11 mouse cellular contexts compared by ENCODE assay signal in genomic region chr7:112407597-112407996, GRCm38 (mm10). TPM values are rescaled to one million over a fixed set of nuclear protein-coding genes. Genes with fewer than 3 reads are reported as not detected.
DNase-seq lines count a peak whose midpoint lies in the region; ATAC-seq and TF ChIP-seq lines count a peak whose summit lies in the region.
"Had no signal": no experiment of that assay in that cellular context is flagged by ENCODE, and none has a peak within 500 bp of the region (broad histone marks: within the 10 kb centered on the region; RNA-seq: fewer than 3 reads in every experiment).

No protein-coding gene starts in this region.

- no peaks in the 10 kb centered on the region for H3K27me3 ChIP-seq in hindbrain, postnatal 0 days (ENCODE audit: insufficient read depth, low read length)
- H3K27me3 ChIP-seq in hindbrain, embryonic 11.5 days (ENCODE audit: control insufficient read depth, insufficient read depth, low read length) = no peaks in the 10 kb centered on the region
- H3K27me3 ChIP-seq in heart, embryonic 15.5 days = no peaks in the 10 kb centered on the region
- H3K27me3 ChIP-seq in intestine, postnatal 0 days (replicated peaks; ENCODE audit: control insufficient read depth, insufficient read depth, low read length) = no peaks in the 10 kb centered on the region
- H3K27me3 ChIP-seq in liver, embryonic 11.5 days (replicated peaks; ENCODE audit: control insufficient read depth, insufficient read depth, low read length) = no peaks in the 10 kb centered on the region

- no peak overlapping the region for H3K4me3 ChIP-seq in hindbrain, postnatal 0 days (ENCODE audit: low read length)
- no peak overlapping the region for H3K4me3 ChIP-seq in hindbrain, embryonic 11.5 days (ENCODE audit: low read depth, low read length)
- H3K4me3 ChIP-seq in heart, embryonic 15.5 days = no peak overlapping the region
- no peak overlapping the region for H3K4me3 ChIP-seq in intestine, postnatal 0 days (ENCODE audit: low read depth, low read length)
- no peak overlapping the region for H3K4me3 ChIP-seq in liver, embryonic 11.5 days (ENCODE audit: low read depth, low read length)
- H3K4me3 ChIP-seq: myocyte had no signal

- TF ChIP-seq CTCF in hindbrain, postnatal 0 days (IDR thresholded peaks at IDR 0.05; ENCODE audit: low read depth) = no peak
- TF ChIP-seq CTCF in intestine, postnatal 0 days (IDR thresholded peaks at IDR 0.05; ENCODE audit: low read depth) = no peak

- ATAC-seq in hindbrain, postnatal 0 days = no peak
- ATAC-seq in hindbrain, embryonic 11.5 days (ENCODE audit: low FRiP score) = no peak
- peak; percentile 71; the same call in 1 of the 2 replicates for ATAC-seq in heart, embryonic 15.5 days (replicated peaks; ENCODE audit: insufficient number of reproducible peaks, insufficient read depth, low FRiP score, low read depth)
- ATAC-seq in intestine, postnatal 0 days = no peak
- no peak for ATAC-seq in liver, embryonic 11.5 days (replicated peaks; ENCODE audit: low FRiP score)
- no peak for ATAC-seq in erythroblast, adult 5-6 weeks (replicated peaks; ENCODE audit: low FRiP score, poor library complexity, severe bottlenecking)
- ATAC-seq: liver, postnatal 0 days had no signal

- H3K27ac ChIP-seq in hindbrain, postnatal 0 days = no peak overlapping the region
- no peak overlapping the region for H3K27ac ChIP-seq in hindbrain, embryonic 11.5 days (ENCODE audit: low read depth, low read length)
- H3K27ac ChIP-seq in heart, embryonic 15.5 days = peak overlapping the region; percentile 83
- H3K27ac ChIP-seq in intestine, postnatal 0 days (ENCODE audit: low read depth, low read length) = no peak overlapping the region
- H3K27ac ChIP-seq in liver, embryonic 11.5 days (ENCODE audit: low read depth, low read length) = no peak overlapping the region
- H3K27ac ChIP-seq: kidney, postnatal 0 days had no signal

- no peaks in the 10 kb centered on the region for H3K9me3 ChIP-seq in hindbrain, postnatal 0 days (ENCODE audit: low read length)
- no peaks in the 10 kb centered on the region for H3K9me3 ChIP-seq in hindbrain, embryonic 11.5 days (ENCODE audit: control insufficient read depth, low read length)
- H3K9me3 ChIP-seq in heart, embryonic 15.5 days (replicated peaks) = no peaks in the 10 kb centered on the region
- no peaks in the 10 kb centered on the region for H3K9me3 ChIP-seq in intestine, postnatal 0 days (ENCODE audit: control insufficient read depth)
- no peaks in the 10 kb centered on the region for H3K9me3 ChIP-seq in liver, embryonic 11.5 days (ENCODE audit: control insufficient read depth, low read length)

- no peaks in the 10 kb centered on the region for H3K36me3 ChIP-seq in hindbrain, postnatal 0 days (ENCODE audit: insufficient read depth, low read length)
- H3K36me3 ChIP-seq in hindbrain, embryonic 11.5 days (ENCODE audit: control insufficient read depth, insufficient read depth, low read length) = no peaks in the 10 kb centered on the region
- H3K36me3 ChIP-seq in heart, embryonic 15.5 days = no peaks in the 10 kb centered on the region
- no peaks in the 10 kb centered on the region for H3K36me3 ChIP-seq in intestine, postnatal 0 days (ENCODE audit: control insufficient read depth, insufficient read depth)
- no peaks in the 10 kb centered on the region for H3K36me3 ChIP-seq in liver, embryonic 11.5 days (ENCODE audit: control insufficient read depth, insufficient read depth, low read length)

- peak; percentile 46 for DNase-seq in hindbrain, postnatal 0 days (ENCODE audit: low spot score)
- DNase-seq in hindbrain, embryonic 11.5 days (ENCODE audit: low spot score) = no peak
- DNase-seq in MN1 (ENCODE audit: low spot score) = peak; percentile 49
- peak; percentile 82 for DNase-seq in adrenal gland, adult 8-10 months
- DNase-seq in liver, embryonic 11.5 days (ENCODE audit: low spot score) = no peak
- DNase-seq: liver, postnatal 0 days had no signal

- WGBS in hindbrain, postnatal 0 days = 26% methylated on average over 7 of the region's 7 CpGs
- WGBS in hindbrain, embryonic 11.5 days = 84% methylated on average over 7 of the region's 7 CpGs
- 35% methylated on average over 7 of the region's 7 CpGs for WGBS in heart, embryonic 15.5 days
- 72% methylated on average over 7 of the region's 7 CpGs for WGBS in intestine, postnatal 0 days
- WGBS in liver, embryonic 11.5 days = 74% methylated on average over 7 of the region's 7 CpGs

- no peak overlapping the region for H3K4me2 ChIP-seq in hindbrain, postnatal 0 days (ENCODE audit: low read depth, low read length)
- H3K4me2 ChIP-seq in hindbrain, embryonic 11.5 days (replicated peaks; ENCODE audit: low read depth, low read length) = no peak overlapping the region
- peak overlapping the region; percentile 24; the same call in 1 of the 2 replicates for H3K4me2 ChIP-seq in heart, embryonic 15.5 days
- H3K4me2 ChIP-seq in intestine, postnatal 0 days (replicated peaks; ENCODE audit: low read depth) = no peak overlapping the region
- no peak overlapping the region for H3K4me2 ChIP-seq in liver, embryonic 11.5 days

- H3K4me1 ChIP-seq in hindbrain, postnatal 0 days (ENCODE audit: insufficient read depth, low read length) = peaks cover 10% of the 10 kb centered on the region; the same call in 1 of the 2 replicates
- H3K4me1 ChIP-seq in hindbrain, embryonic 11.5 days (replicated peaks; ENCODE audit: control insufficient read depth, insufficient read depth, low read length) = no peaks in the 10 kb centered on the region
- H3K4me1 ChIP-seq in heart, embryonic 15.5 days (replicated peaks) = peaks cover 19% of the 10 kb centered on the region
- no peaks in the 10 kb centered on the region for H3K4me1 ChIP-seq in intestine, postnatal 0 days (replicated peaks; ENCODE audit: control insufficient read depth, insufficient read depth, low read length)
- no peaks in the 10 kb centered on the region for H3K4me1 ChIP-seq in liver, embryonic 11.5 days (replicated peaks; ENCODE audit: control insufficient read depth, insufficient read depth, low read length)

- no peak overlapping the region for H3K9ac ChIP-seq in hindbrain, postnatal 0 days (replicated peaks; ENCODE audit: low read length)
- no peak overlapping the region for H3K9ac ChIP-seq in hindbrain, embryonic 11.5 days (ENCODE audit: low read depth, low read length)
- no peak overlapping the region for H3K9ac ChIP-seq in heart, embryonic 15.5 days
- no peak overlapping the region for H3K9ac ChIP-seq in intestine, postnatal 0 days (ENCODE audit: low read depth, low read length)
- H3K9ac ChIP-seq in liver, embryonic 11.5 days (ENCODE audit: low read depth, low read length) = no peak overlapping the region
- H3K9ac ChIP-seq: liver, postnatal 0 days had no signal

RNA-seq across cellular contexts. Expression of gene Parva, which starts 19.7 kb away (rescaled TPM):
- total RNA-seq in hindbrain, postnatal 0 days (2014; rRNA removed) = 34.0 and 35.9 TPM in 2 replicates
- 26.3 and 28.8 TPM in 2 replicates for polyA plus RNA-seq in hindbrain, postnatal 0 days (2015; fragmentation: Nextera tagmentation; extraction: Ambion mirVana)
- 47.2 TPM in 2 replicates for polyA plus RNA-seq in hindbrain, embryonic 11.5 days (2014; fragmentation: Nextera tagmentation; extraction: Ambion mirVana)
- total RNA-seq in adrenal gland, adult 8-10 months (2022) = 100 to 1,000 TPM in 2 of 4 experiments, 10 to 100 TPM in 2; 84.9 to 116 (median 99.1) TPM
- 74.6 and 83.2 TPM in 2 replicates for polyA plus RNA-seq in heart, embryonic 15.5 days (2015; fragmentation: Nextera tagmentation; extraction: Ambion mirVana)
- 37.4 and 40.1 TPM in 2 replicates for polyA plus RNA-seq in intestine, postnatal 0 days (2015; fragmentation: Nextera tagmentation; extraction: Ambion mirVana)
- 24.3 and 28.8 TPM in 2 replicates for polyA plus RNA-seq in liver, embryonic 11.5 days (2014; fragmentation: Nextera tagmentation; extraction: Ambion mirVana)
- total RNA-seq in erythroblast, adult 5-6 weeks (2015; ENCODE audit: low replicate concordance) = not detected in 2 replicates
- not detected in 2 replicates for total RNA-seq in erythroblast, adult 5-6 weeks (2017; ENCODE audit: low replicate concordance)

Comparison
In these comparisons a context has a peak if more than half of its experiments do, and no peak if none do; other contexts are left out.
1. DNase-seq: peak in hindbrain, postnatal 0 days (single experiment), MN1 (single experiment) and adrenal gland, adult 8-10 months (single experiment); none in hindbrain, embryonic 11.5 days (single experiment) and liver, embryonic 11.5 days (single experiment).